Mouse (Mus musculus) T-cell, adult 66 days (primary cell): ENCODE results near the gene Zfp770. TPM values are rescaled to one million over a fixed set of nuclear protein-coding genes. Genes with fewer than 3 reads are reported as not detected.

Experiments
- total RNA-seq, 2 experiments: library from RNA; stranded (reverse); gene quantifications; 3 replicates in 1 of 2; 4 replicates in 1 of 2; pipeline ENCODE4 v1.2.4; 2023

Zfp770 gene
- total RNA-seq, result 10 to 100 TPM; 12.1 to 12.6 TPM

DNA sequence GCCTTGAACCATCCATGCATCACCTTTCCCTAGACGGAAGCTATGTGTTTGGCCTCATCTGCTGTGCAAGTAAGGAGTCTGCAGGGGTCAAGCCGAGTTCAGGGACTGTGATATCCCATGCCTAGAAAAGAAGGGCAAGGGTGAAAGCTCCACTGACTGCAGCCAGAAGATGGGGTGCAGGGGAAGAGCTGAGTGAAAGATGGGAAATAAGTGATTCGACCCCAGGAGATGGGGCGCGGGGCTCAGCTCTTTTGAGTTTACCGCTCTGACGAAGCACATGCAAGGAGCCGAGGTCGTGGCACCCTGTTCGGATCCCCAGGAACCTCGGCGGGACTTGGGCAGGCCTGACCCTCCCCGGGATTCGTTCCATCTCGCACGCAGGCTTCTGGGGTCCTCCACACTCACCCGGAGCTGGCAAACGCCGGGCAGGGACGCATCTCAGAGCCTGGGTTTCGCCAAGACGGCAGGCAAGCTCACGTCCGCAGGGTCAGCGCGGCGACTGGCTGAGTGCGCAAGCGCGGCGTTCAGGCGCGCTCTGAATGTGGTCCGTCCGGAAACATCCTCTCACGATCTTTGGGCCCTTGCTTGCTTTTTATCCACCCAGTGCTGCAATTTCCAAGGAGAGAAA is at the start of gene Zfp770:
Gene Zfp770 (minus strand): TSS at position 538 of the 628 bp plus-strand sequence.

GRCm38 (mm10) chr2:114186924-114187323 is 14.3 kb downstream of the Zfp770 start, which contains the start of gene Aqr:
Aqr (minus strand) TSS chr2:114187024.

Other genes starting within 250 kb of the Zfp770 start
- gene Gjd2, start 187.8 kb downstream of the Zfp770 start, total RNA-seq, result not detected
- not detected for gene Actc1, start 147.9 kb downstream of the Zfp770 start, total RNA-seq
- 100 to 1,000 TPM; 102 to 109 TPM for gene Aqr, start 14.4 kb downstream of the Zfp770 start, total RNA-seq